Mouse (Mus musculus) MEL (cell line): ENCODE data around the gene Fam208a.

Source experiments
- BHLHE40 ChIP-seq: IDR thresholded peaks from 2 replicates; pipeline ENCODE4 v1.6.1; 2012; ENCODE audit warnings: low read depth, mild to moderate bottlenecking, inconsistent platforms, low read length, improper control_type of control experiment, borderline replicate concordance
- CTCF ChIP-seq, 3 experiments: IDR thresholded peaks in 2 of 3; conservative IDR thresholded peaks in 1 of 3; 2 replicates each; pipeline ENCODE4 v1.5.1; 2011 to 2012; ENCODE audit warnings: low read length in 3 of 3, low read depth in 2 of 3, mild to moderate bottlenecking in 2 of 3, improper control_type of control experiment in 1 of 3, inconsistent platforms in 1 of 3, mixed read lengths in 1 of 3, moderate library complexity in 1 of 3; ENCODE audit not compliant: control insufficient read depth in 1 of 3, insufficient read depth in 1 of 3, poor library complexity in 1 of 3, severe bottlenecking in 1 of 3
- ELF1 ChIP-seq: IDR thresholded peaks from 2 replicates; pipeline ENCODE4 v1.6.1; 2014; ENCODE audit warnings: low read depth, mild to moderate bottlenecking, inconsistent platforms, low read length, improper control_type of control experiment, moderate library complexity
- EP300 ChIP-seq, 2 experiments: IDR thresholded peaks; 2 replicates each; pipeline ENCODE4 v1.6.1; 2011; ENCODE audit warnings: improper control_type of control experiment in 2 of 2, low read length in 2 of 2, low read depth in 1 of 2, mild to moderate bottlenecking in 1 of 2
- JUND ChIP-seq: IDR thresholded peaks from 2 replicates; pipeline ENCODE4 v1.6.1; 2011; ENCODE audit warnings: low read depth, mild to moderate bottlenecking, improper control_type of control experiment, low read length
- POLR2A ChIP-seq, 2 experiments: IDR thresholded peaks; 2 replicates each; pipeline ENCODE4 v1.6.1; 2011 to 2012; ENCODE audit warnings: low read length in 2 of 2, mild to moderate bottlenecking in 2 of 2, control low read depth in 1 of 2, improper control_type of control experiment in 1 of 2, low read depth in 1 of 2, moderate library complexity in 1 of 2; ENCODE audit not compliant: control insufficient read depth in 1 of 2, insufficient read depth in 1 of 2, poor library complexity in 1 of 2
- RAD21 ChIP-seq: IDR thresholded peaks from 2 replicates; pipeline ENCODE4 v1.6.1; 2011; ENCODE audit warnings: mild to moderate bottlenecking, low read depth, low read length, improper control_type of control experiment
- TAL1 ChIP-seq: IDR thresholded peaks from 2 replicates; pipeline ENCODE4 v1.6.1; 2012; ENCODE audit warnings: mild to moderate bottlenecking, inconsistent platforms, low read length, moderate library complexity, mixed read lengths
- UBTF ChIP-seq: IDR thresholded peaks from 2 replicates; pipeline ENCODE4 v1.6.1; 2012; ENCODE audit warnings: low read depth, mild to moderate bottlenecking, inconsistent platforms, low read length, improper control_type of control experiment, moderate library complexity, borderline replicate concordance; ENCODE audit not compliant: insufficient read depth
- USF2 ChIP-seq, 2 experiments: IDR thresholded peaks; 2 replicates each; pipeline ENCODE4 v1.6.1; 2011 to 2012; ENCODE audit warnings: improper control_type of control experiment in 2 of 2, low read length in 2 of 2, borderline replicate concordance in 1 of 2, inconsistent platforms in 1 of 2, low read depth in 1 of 2, mild to moderate bottlenecking in 1 of 2; ENCODE audit not compliant: insufficient read depth in 1 of 2

DNA sequence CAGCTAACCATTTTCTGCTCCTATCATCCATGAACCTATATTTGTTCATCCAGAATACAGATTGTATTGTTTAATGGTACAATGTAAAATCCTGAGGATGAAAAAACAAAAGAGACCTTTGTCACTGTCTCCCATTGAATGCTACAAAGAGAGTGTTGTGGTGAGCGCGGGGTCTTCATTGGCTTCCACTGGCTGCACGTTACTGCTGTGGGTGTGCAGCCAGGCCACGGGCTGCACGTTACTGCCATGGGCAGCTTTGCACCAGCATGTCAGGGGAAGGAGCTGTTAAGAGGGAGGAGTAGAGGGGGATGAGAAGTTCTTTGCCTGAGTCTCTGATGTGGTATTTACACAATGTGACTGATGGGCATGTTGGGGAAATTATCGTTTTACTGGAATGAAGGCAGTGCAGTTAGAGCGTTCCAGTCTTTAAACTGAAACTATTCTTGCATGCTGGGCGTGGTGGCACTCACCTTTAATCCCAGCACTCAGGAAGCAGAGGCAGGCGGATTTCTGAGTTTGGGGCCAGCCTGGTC, 36.8 kb upstream of the Fam208a start:
- TF ChIP-seq EP300 (IDR thresholded peaks at IDR 0.05; ENCODE audit: low read depth in 1 of 2, low read length in 2 of 2) = no peak
- TF ChIP-seq JUND = no peak
- no peak for TF ChIP-seq ELF1
- TF ChIP-seq CTCF (IDR thresholded peaks at IDR 0.05 in 2 of 3, conservative IDR thresholded peaks at IDR 0.05 in 1 of 3; ENCODE audit: control insufficient read depth in 1 of 3, insufficient read depth in 1 of 3, low read depth in 2 of 3, low read length in 3 of 3, poor library complexity in 1 of 3, severe bottlenecking in 1 of 3) = no peak
- TF ChIP-seq RAD21 = no peak
- no peak for TF ChIP-seq USF2 (IDR thresholded peaks at IDR 0.05; ENCODE audit: borderline replicate concordance in 1 of 2, insufficient read depth in 1 of 2, low read depth in 1 of 2, low read length in 2 of 2)
- TF ChIP-seq BHLHE40 = no peak
- TF ChIP-seq UBTF = no peak
- TF ChIP-seq POLR2A (IDR thresholded peaks at IDR 0.05; ENCODE audit: control insufficient read depth in 1 of 2, insufficient read depth in 1 of 2, low read depth in 1 of 2, low read length in 2 of 2, poor library complexity in 1 of 2) = no peak
- no peak for TF ChIP-seq TAL1
